Mouse (Mus musculus) layer of hippocampus, postnatal 25 days (tissue): ENCODE measurements around the gene Scrn3. TPM values are rescaled to one million over a fixed set of nuclear protein-coding genes. Genes with fewer than 3 reads are reported as not detected.

Source experiments
- DNase-seq, 2 experiments: peaks; one replicate each; pipeline ENCODE4 v3.0.0; 2022; ENCODE audit warnings: mixed read lengths in 2 of 2, low spot score in 1 of 2; ENCODE audit errors: extremely low spot score in 1 of 2
- total RNA-seq, 2 experiments: library from RNA; stranded (reverse); gene quantifications; 2 replicates each; pipeline ENCODE4 v1.2.3; 2021

The Scrn3 gene
- 10 to 100 TPM; 17.3 to 27.5 TPM for total RNA-seq

GRCm38 (mm10) chr2:73312152-73313116 is at the start of gene Scrn3, which contains the start of gene Cir1:
Scrn3 (plus strand) TSS chr2:73312601.
Cir1 (minus strand) TSS chr2:73312701.
- peak; percentile 79 to 86 for DNase-seq

- DNase-seq = no peak
These were observed 49.1 kb upstream of the Scrn3 start for GRCm38 (mm10) chr2:73263172-73263765.

- no peak for DNase-seq
These were observed 48.4 kb upstream of the Scrn3 start for GRCm38 (mm10) chr2:73263794-73264610.

- DNase-seq = no peak
These were observed 47.7 kb upstream of the Scrn3 start for GRCm38 (mm10) chr2:73264611-73265195.

- DNase-seq = no peak
These were observed 46.4 kb upstream of the Scrn3 start for GRCm38 (mm10) chr2:73266011-73266410.

GRCm38 (mm10) chr2:73266623-73267022 is 45.8 kb upstream of the Scrn3 start:
- no peak for DNase-seq

GRCm38 (mm10) chr2:73267231-73267630 is 45.2 kb upstream of the Scrn3 start:
- no peak for DNase-seq

GRCm38 (mm10) chr2:73267818-73268217 is 44.6 kb upstream of the Scrn3 start:
- no peak for DNase-seq

- DNase-seq = no peak
These were observed 44.1 kb upstream of the Scrn3 start for GRCm38 (mm10) chr2:73268281-73268680.

- DNase-seq = no peak
These were observed 43.5 kb upstream of the Scrn3 start for GRCm38 (mm10) chr2:73268836-73269395.

GRCm38 (mm10) chr2:73269666-73270065 is 42.7 kb upstream of the Scrn3 start:
- no peak for DNase-seq

GRCm38 (mm10) chr2:73270071-73270592 is 42.3 kb upstream of the Scrn3 start:
- DNase-seq = no peak

- DNase-seq = no peak
These were observed 41.6 kb upstream of the Scrn3 start for GRCm38 (mm10) chr2:73270593-73271458.

GRCm38 (mm10) chr2:73271459-73272161 is 40.8 kb upstream of the Scrn3 start, which contains the start of gene Sp9:
Sp9 (plus strand) TSS chr2:73271925.
- DNase-seq = no peak

- DNase-seq = no peak
These were observed 39.8 kb upstream of the Scrn3 start for GRCm38 (mm10) chr2:73272351-73273248.

- DNase-seq = no peak
These were observed 38.9 kb upstream of the Scrn3 start for GRCm38 (mm10) chr2:73273249-73274118.
